ENCODE assay signal across 9 mouse cellular contexts in the genomic region with DNA sequence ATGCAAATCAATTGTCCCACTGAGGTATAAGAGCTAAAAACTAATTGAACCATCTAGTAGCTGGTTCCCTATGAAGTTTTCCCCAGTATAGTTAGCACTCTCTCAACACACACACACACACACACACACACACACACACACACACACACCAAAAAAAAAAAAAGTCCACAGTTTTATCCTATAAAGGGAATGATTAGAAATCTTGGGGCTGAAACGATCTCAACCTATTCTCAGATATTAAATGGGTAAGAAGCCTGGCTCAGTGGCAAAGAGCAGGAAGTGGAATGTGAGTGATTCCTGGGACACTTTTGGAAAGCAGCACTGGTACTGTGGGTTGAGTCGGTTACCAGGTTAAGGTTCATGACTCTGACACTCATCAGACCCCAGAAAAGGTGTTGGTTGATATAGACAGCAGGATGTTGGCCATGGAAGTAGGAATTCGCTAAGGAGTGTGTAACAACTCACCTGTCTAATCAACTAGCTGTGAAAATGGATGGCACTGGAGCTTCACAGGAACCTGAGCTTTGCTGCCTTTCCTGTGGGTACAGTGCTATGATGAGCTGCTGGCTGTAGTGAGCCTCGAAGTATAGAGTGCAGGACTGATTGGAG.
DNase-seq lines count a peak whose midpoint lies in the region; ATAC-seq and TF ChIP-seq lines count a peak whose summit lies in the region.
"Had no signal": no experiment of that assay in that cellular context is flagged by ENCODE, and none has a peak within 500 bp of the region (broad histone marks: within the 10 kb centered on the region; RNA-seq: fewer than 3 reads in every experiment).

No protein-coding gene starts in this region.

- WGBS in intestine, embryonic 16.5 days, result 65% methylated on average over 4 of the region's 4 CpGs
- WGBS in liver, embryonic 14.5 days (ENCODE audit: insufficient replicate concordance), result 41% methylated on average over 4 of the region's 4 CpGs

- no peak for TF ChIP-seq CTCF in G1E (IDR thresholded peaks at IDR 0.05; ENCODE audit: low read depth, low read length)
- no peak for TF ChIP-seq CTCF in liver, embryonic 14.5 days (IDR thresholded peaks at IDR 0.05; ENCODE audit: low read depth)

- no peak overlapping the region for H3K9ac ChIP-seq in intestine, embryonic 16.5 days (ENCODE audit: low read depth, low read length)
- no peak overlapping the region for H3K9ac ChIP-seq in liver, embryonic 14.5 days (replicated peaks)

- no peak overlapping the region for H3K4me2 ChIP-seq in intestine, embryonic 16.5 days (ENCODE audit: low read depth, low read length)
- no peak overlapping the region for H3K4me2 ChIP-seq in liver, embryonic 14.5 days (ENCODE audit: low read depth)

- H3K27me3 ChIP-seq in G1E (ENCODE audit: insufficient read depth, low read length), result no peaks in the 10 kb centered on the region
- no peaks in the 10 kb centered on the region for H3K27me3 ChIP-seq in intestine, embryonic 16.5 days (replicated peaks; ENCODE audit: control insufficient read depth, insufficient read depth, low read length)
- H3K27me3 ChIP-seq in liver, embryonic 14.5 days (ENCODE audit: control insufficient read depth, insufficient read depth, low read length), result no peaks in the 10 kb centered on the region

- no peaks in the 10 kb centered on the region for H3K36me3 ChIP-seq in G1E (replicated peaks)
- no peaks in the 10 kb centered on the region for H3K36me3 ChIP-seq in intestine, embryonic 16.5 days (ENCODE audit: control insufficient read depth, insufficient read depth, low read length)
- H3K36me3 ChIP-seq in liver, embryonic 14.5 days (replicated peaks; ENCODE audit: control insufficient read depth, insufficient read depth, low read depth), result no peaks in the 10 kb centered on the region

- H3K4me1 ChIP-seq in G1E (ENCODE audit: insufficient read depth, low read depth, low read length), result no peaks in the 10 kb centered on the region
- no peaks in the 10 kb centered on the region for H3K4me1 ChIP-seq in intestine, embryonic 16.5 days (ENCODE audit: control insufficient read depth, insufficient read depth, low read length)
- no peaks in the 10 kb centered on the region for H3K4me1 ChIP-seq in liver, embryonic 14.5 days (replicated peaks; ENCODE audit: control insufficient read depth in 2 of 2, insufficient read depth in 2 of 2, low read length in 1 of 2)

- 0 out of 2 replicates have a peak, but pooled peaks cover 2% of the 10 kb centered on the region for H3K9me3 ChIP-seq in G1E (replicated peaks)
- no peaks in the 10 kb centered on the region for H3K9me3 ChIP-seq in intestine, embryonic 16.5 days (ENCODE audit: control insufficient read depth, low read length)
- H3K9me3 ChIP-seq in liver, embryonic 14.5 days (ENCODE audit: control insufficient read depth, low read length), result no peaks in the 10 kb centered on the region

- no peak overlapping the region for H3K27ac ChIP-seq in intestine, embryonic 16.5 days (ENCODE audit: low read length)
- no peak overlapping the region for H3K27ac ChIP-seq in liver, embryonic 14.5 days
- H3K27ac ChIP-seq: macrophage had no signal

- ATAC-seq in G1E (ENCODE audit: extremely low read depth, insufficient number of reproducible peaks, low FRiP score, poor library complexity, severe bottlenecking), result peak; percentile 100
- peak; percentile 91 for ATAC-seq in intestine, embryonic 16.5 days
- peak; percentile 100 for ATAC-seq in liver, embryonic 14.5 days (ENCODE audit: insufficient read depth)
- peak; percentile 90 for ATAC-seq in neutrophil, adult 5-6 weeks (ENCODE audit: extremely low read depth, insufficient number of reproducible peaks, low FRiP score, poor library complexity, severe bottlenecking)

- no peak for TF ChIP-seq EP300 in liver, embryonic 14.5 days (IDR thresholded peaks at IDR 0.05; ENCODE audit: low read depth)

- peak; percentile 75 to 77 for DNase-seq in B cell, adult 2 months
- no peak for DNase-seq in G1E (ENCODE audit: low spot score)
- peak; percentile 16 for DNase-seq in cerebellum, adult 9-11 months
- peak; percentile 61 for DNase-seq in gastrocnemius, postnatal 10 days
- peak; percentile 86 to 98 (median 96) for DNase-seq in liver, embryonic 14.5 days (ENCODE audit: low read depth in 3 of 3, low spot score in 3 of 3)
- DNase-seq in urinary bladder, postnatal 25 days (ENCODE audit: low spot score), result peak; percentile 67

- H3K4me3 ChIP-seq in G1E (ENCODE audit: low read depth, low read length), result no peak overlapping the region
- H3K4me3 ChIP-seq in intestine, embryonic 16.5 days (ENCODE audit: low read length), result no peak overlapping the region
- H3K4me3 ChIP-seq in liver, embryonic 14.5 days (ENCODE audit: insufficient read depth in 1 of 2, low read depth in 2 of 2, low read length in 2 of 2), result no peak overlapping the region
